Mouse (Mus musculus) frontal cortex, adult 2 months (tissue): Measurements from ENCODE around the gene Pramel7. TPM values are rescaled to one million over a fixed set of nuclear protein-coding genes. Genes with fewer than 3 reads are reported as not detected.
A peak's percentile ranks its signal among the peaks of the same experiment; 100 is the strongest.
"Not testable (repeated sequence)": the region's sequence is repeated elsewhere in the genome, so short reads cannot be mapped to it uniquely, and the experiment has no call there.

ENCODE experiments used
- DNase-seq, 2 experiments: peaks; one replicate each; pipeline ENCODE4 v3.0.0; 2022; ENCODE audit warnings: low spot score in 1 of 2; ENCODE audit errors: extremely low spot score in 1 of 2
- polyA plus RNA-seq: library from polyadenylated mRNA; depleted of rRNA; stranded (reverse); fragments of >200 nt; gene quantifications from 2 replicates; pipeline ENCODE4 v1.2.3, GENCODE M21; 2012; rRNA removed

Gene Pramel7
- not detected in 2 replicates for polyA plus RNA-seq

- DNase-seq = not testable (repeated sequence)
These were observed at the start of gene Pramel7 for GRCm38 (mm10) chr2:87496993-87497392. TSS of gene Pramel7 (minus strand) at chr2:87497093.

- no peak for DNase-seq
These were observed 48.5 kb upstream of the Pramel7 start, which contains the start of gene Olfr1128 for GRCm38 (mm10) chr2:87545442-87545841. TSS of gene Olfr1128 (minus strand) at chr2:87545542.

DNA sequence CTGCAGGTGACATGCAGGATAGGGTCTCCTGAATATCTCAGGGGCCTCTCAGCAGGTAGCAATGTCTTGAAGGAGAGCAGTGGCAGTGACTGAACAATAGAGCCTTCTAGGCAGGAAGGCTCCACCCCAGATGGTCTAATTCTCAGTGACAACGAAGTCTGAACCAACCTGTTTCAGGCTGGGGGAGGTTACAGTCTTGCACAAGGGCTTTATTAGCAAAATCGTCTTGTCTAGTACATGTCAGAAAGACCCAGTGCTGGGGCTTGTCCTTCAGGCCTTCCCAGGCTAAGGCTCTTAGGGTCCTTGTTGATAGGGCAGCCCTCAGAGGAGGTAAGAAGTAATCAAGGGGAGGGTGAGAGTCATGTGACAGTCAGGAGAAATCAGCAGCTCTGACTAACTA, 37.9 kb upstream of the Pramel7 start:
- no peak for DNase-seq

DNA sequence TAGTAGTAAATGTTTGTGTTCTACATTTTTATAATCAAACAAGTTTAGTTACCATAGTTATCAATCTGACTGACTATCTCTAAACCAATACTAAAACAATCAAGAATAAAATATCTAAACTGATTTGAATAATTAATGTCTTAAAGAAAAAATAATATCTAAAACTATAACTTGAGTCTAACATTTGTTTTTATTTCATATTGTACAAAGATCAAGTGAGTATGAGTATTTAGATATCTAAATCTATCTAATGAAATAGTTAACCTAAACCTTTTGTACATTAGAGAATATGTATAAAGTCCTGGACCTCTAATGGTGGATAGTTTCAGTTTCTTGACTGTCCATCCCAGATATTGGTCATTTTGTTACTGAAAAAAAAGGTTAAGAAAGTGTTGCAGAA, 34.6 kb upstream of the Pramel7 start, which contains the start of gene Olfr153:
Olfr153 (plus strand) TSS at position 301 of the 400 bp plus-strand sequence.
- no peak for DNase-seq

DNA sequence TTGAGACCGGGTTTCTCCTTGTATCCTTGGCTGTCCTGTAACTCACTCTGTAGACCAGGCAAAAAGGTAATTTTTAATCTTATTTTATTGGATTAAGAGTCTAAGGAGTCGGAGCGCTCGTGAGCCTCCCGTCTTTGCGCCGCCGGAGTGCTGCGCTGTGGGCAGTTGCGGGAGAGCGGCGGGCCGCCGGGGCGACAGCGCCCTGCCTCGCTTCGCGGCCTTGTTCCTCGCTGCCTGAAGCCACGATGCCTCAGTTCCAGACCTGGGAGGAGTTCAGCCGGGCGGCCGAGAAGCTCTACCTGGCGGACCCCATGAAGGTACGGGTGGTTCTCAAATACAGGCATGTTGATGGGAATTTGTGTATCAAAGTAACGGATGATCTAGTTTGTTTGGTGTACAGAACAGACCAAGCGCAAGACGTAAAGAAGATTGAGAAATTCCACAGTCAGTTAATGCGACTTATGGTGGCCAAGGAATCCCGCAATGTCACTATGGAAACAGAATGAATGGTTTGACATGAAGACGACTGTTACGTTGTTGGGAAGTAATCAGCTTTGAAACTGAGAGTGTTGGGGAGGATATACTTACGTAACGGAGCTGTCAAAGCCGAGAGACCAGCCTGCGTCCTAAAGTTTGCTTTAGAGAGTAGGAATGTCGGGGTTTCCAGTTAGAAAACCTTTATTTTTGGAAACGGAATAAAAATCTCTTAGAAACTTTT, 29.2 kb upstream of the Pramel7 start:
- DNase-seq = peak in 1 of 2 experiments; percentile 12

DNA sequence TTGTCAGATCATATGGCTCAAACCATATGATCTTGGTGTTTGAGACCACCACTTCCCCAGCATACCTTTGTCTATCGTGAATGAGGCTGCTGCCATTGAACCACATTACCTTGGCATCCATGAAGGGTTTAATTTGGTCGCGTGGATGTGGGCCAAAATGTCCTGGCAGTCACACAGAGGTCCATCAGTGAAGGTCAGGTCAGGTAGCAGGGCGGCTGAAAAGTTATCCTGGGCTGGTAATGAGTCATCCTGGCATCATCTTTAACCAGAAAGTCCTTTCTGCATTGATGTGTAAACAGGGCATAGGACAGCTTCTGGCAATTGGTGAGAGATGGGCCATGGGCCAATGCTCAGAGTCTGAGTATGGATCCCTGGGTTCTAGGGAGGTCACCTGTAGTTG, 23.8 kb upstream of the Pramel7 start:
- no peak for DNase-seq

- DNase-seq = no peak
These were observed 19.7 kb upstream of the Pramel7 start for GRCm38 (mm10) chr2:87516581-87516980.

GRCm38 (mm10) chr2:87515457-87516060, 18.7 kb upstream of the Pramel7 start:
- DNase-seq = no peak

DNA sequence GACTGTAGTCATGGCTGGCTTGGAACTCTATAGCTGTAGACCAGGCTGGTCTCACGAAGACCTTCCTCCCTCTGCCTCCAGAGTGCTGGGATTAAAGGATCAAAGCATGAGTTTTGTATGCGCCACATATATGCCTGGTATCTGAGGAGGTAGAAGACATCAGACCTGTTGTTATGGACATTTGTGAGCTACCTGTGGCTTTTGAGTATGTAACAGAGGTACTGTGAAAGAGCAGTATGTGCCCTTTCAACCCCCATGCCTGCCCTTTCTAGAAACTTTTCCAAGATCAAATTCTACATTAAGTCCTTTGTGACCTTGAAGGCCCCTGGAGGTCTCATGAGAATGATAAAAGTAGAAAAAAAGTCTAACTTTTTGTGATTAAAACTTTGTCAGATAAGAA, 18.2 kb upstream of the Pramel7 start:
- no peak for DNase-seq

GRCm38 (mm10) chr2:87506265-87506664, 9.4 kb upstream of the Pramel7 start, which contains the start of gene Pramel6:
TSS of gene Pramel6 (plus strand) at chr2:87506565.
- DNase-seq = no peak

- no peak for DNase-seq
These were observed 14.6 kb downstream of the Pramel7 start for GRCm38 (mm10) chr2:87482276-87482675.

- DNase-seq = no peak
These were observed 15.7 kb downstream of the Pramel7 start for GRCm38 (mm10) chr2:87481158-87481557.

- DNase-seq = no peak
These were observed 16.7 kb downstream of the Pramel7 start for GRCm38 (mm10) chr2:87480207-87480606.

DNA sequence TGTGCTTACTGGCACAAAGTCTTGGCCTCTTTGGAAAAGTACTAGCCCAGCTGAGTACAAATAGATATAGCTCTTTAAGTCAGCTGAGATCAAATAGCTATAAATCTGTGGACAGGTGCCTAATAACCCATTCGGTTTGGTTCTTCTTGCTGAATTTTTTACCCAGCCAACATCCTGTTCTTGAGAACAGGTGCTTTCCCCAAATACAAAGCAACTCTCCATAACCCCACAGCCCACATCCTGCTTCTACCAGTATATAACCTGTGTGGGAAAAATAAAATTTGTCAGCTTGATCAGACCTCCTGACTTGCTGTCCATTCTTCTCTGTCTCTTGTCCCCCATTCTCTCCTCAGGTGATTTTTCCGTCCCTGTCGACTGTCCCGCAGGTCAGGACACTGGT, 35.1 kb downstream of the Pramel7 start:
- no peak for DNase-seq

GRCm38 (mm10) chr2:87453662-87454061, 43.2 kb downstream of the Pramel7 start, which contains the start of gene Olfr1126:
TSS of gene Olfr1126 (plus strand) at chr2:87453962.
- no peak for DNase-seq

Other genes with a start within 250 kb of the Pramel7 start
- gene Olfr1115, start 249.1 kb downstream of the Pramel7 start, polyA plus RNA-seq = not detected in 2 replicates
- not detected in 2 replicates for gene Olfr1116, start 229.6 kb downstream of the Pramel7 start, polyA plus RNA-seq
- gene Olfr1118, start 189.5 kb downstream of the Pramel7 start, polyA plus RNA-seq = not detected in 2 replicates
- not detected in 2 replicates for gene Olfr1120, start 142.3 kb downstream of the Pramel7 start, polyA plus RNA-seq
- gene Olfr1121, start 127.2 kb downstream of the Pramel7 start, polyA plus RNA-seq = not detected in 2 replicates
- gene Olfr1122, start 111.2 kb downstream of the Pramel7 start, polyA plus RNA-seq = not detected in 2 replicates
- gene Olfr1123, start 80.5 kb downstream of the Pramel7 start, polyA plus RNA-seq = not detected in 2 replicates
- not detected in 2 replicates for gene Olfr1124, start 66.8 kb downstream of the Pramel7 start, polyA plus RNA-seq
- gene Olfr1126, start 43.1 kb downstream of the Pramel7 start, polyA plus RNA-seq = not detected in 2 replicates
- not detected in 2 replicates for gene Pramel6, start 9.5 kb upstream of the Pramel7 start, polyA plus RNA-seq
- not detected in 2 replicates for gene Olfr153, start 34.7 kb upstream of the Pramel7 start, polyA plus RNA-seq
- gene Olfr1128, start 48.4 kb upstream of the Pramel7 start, polyA plus RNA-seq = not detected in 2 replicates
- not detected in 2 replicates for gene Olfr1129, start 76.8 kb upstream of the Pramel7 start, polyA plus RNA-seq
- gene Olfr1130, start 109.1 kb upstream of the Pramel7 start, polyA plus RNA-seq = not detected in 2 replicates
- not detected in 2 replicates for gene Olfr1131, start 130.0 kb upstream of the Pramel7 start, polyA plus RNA-seq
- gene Olfr1132, start 140.4 kb upstream of the Pramel7 start, polyA plus RNA-seq = not detected in 2 replicates
- not detected in 2 replicates for gene Olfr1133, start 150.3 kb upstream of the Pramel7 start, polyA plus RNA-seq
- gene Olfr1134, start 161.4 kb upstream of the Pramel7 start, polyA plus RNA-seq = 0.11 TPM in 1 of 2 replicates, not detected in the other
- gene Olfr1135, start 176.6 kb upstream of the Pramel7 start, polyA plus RNA-seq = not detected in 2 replicates
- gene Olfr1136, start 196.9 kb upstream of the Pramel7 start, polyA plus RNA-seq = not detected in 2 replicates
- 0.02 TPM in 1 of 2 replicates, not detected in the other for gene Olfr1137, start 216.1 kb upstream of the Pramel7 start, polyA plus RNA-seq
- not detected in 2 replicates for gene Olfr1138, start 242.9 kb upstream of the Pramel7 start, polyA plus RNA-seq
- 0.13 TPM in 1 of 2 replicates, not detected in the other for gene Olfr1140, start 246.7 kb upstream of the Pramel7 start, polyA plus RNA-seq